Mouse (Mus musculus) lung, embryonic 14.5 days (tissue): ENCODE results near the gene Glis3. TPM values are rescaled to one million over a fixed set of nuclear protein-coding genes. Genes with fewer than 3 reads are reported as not detected.

ENCODE experiments used
- ATAC-seq: fragments of 200-750 bp; cut with Nextera tagmentation; 2 replicates; pipeline ENCODE4 v1.8.0; 2017; ENCODE audit warnings: mild to moderate bottlenecking, moderate TSS enrichment, moderate library complexity; ENCODE audit not compliant: insufficient read depth
- DNase-seq: peaks from one replicate; pipeline ENCODE4 v3.0.0-alpha.2; 2015
- H3K27ac ChIP-seq: fragments of 300-500 bp; sonication (generic); 2 replicates; pipeline ENCODE4 v1.5.1; 2014; ENCODE audit warnings: low read depth, mild to moderate bottlenecking, moderate library complexity
- H3K27me3 ChIP-seq: fragments of 300-500 bp; sonication (generic); 2 replicates; pipeline ENCODE4 v1.6.1; 2014; ENCODE audit warnings: low read length, control low read depth; ENCODE audit not compliant: insufficient read depth
- H3K36me3 ChIP-seq: fragments of 300-500 bp; sonication (generic); 2 replicates; pipeline ENCODE4 v1.6.1; 2014; ENCODE audit warnings: control low read depth; ENCODE audit not compliant: insufficient read depth
- H3K4me1 ChIP-seq: fragments of 300-500 bp; sonication (generic); 2 replicates; pipeline ENCODE4 v1.6.1; 2014; ENCODE audit warnings: antibody characterized with exemption, control low read depth; ENCODE audit not compliant: insufficient read depth
- H3K4me2 ChIP-seq: fragments of 300-500 bp; sonication (generic); 2 replicates; pipeline ENCODE4 v1.6.1; 2014; ENCODE audit warnings: mild to moderate bottlenecking
- H3K4me3 ChIP-seq: fragments of 300-500 bp; sonication (generic); 2 replicates; pipeline ENCODE4 v1.5.1; 2014; ENCODE audit warnings: low read depth, low read length
- H3K9ac ChIP-seq: fragments of 300-500 bp; sonication (generic); 2 replicates; pipeline ENCODE4 v1.6.1; 2014
- H3K9me3 ChIP-seq: fragments of 300-500 bp; sonication (generic); 2 replicates; pipeline ENCODE4 v1.6.1; 2016; ENCODE audit warnings: low read depth, low read length, control low read depth
- CTCF ChIP-seq: IDR thresholded peaks from 2 replicates; pipeline ENCODE4 v1.5.1; 2016; ENCODE audit warnings: antibody characterized with exemption, low read depth
- WGBS: fragments of 180-500 bp; shearing (Covaris S2); extraction: QIAGEN DNeasy Blood & Tissue Kit; methylation state at CpG from one replicate; pipeline ENCODE4 v1.1.7; 2014; 5-methylcytosine and 5-hydroxymethylcytosine counted together
- polyA plus RNA-seq: library from polyadenylated mRNA; unstranded; fragments of >200 nt; fragmentation: Nextera tagmentation; extraction: Ambion mirVana; gene quantifications from 2 replicates; pipeline ENCODE4 v1.2.1, GENCODE M21; 2014

The Glis3 gene
- polyA plus RNA-seq, 1 experiment from 2014 or later: 4.7 TPM

GRCm38 (mm10) chr19:28300226-28300625, 379.7 kb downstream of the Glis3 start:
- WGBS: 72% methylated on average over 8 of the region's 8 CpGs
- DNase-seq: no peak
- no peak overlapping the region for H3K9ac ChIP-seq
- H3K4me1 ChIP-seq: no peaks in the 10 kb centered on the region
- no peak overlapping the region for H3K4me2 ChIP-seq
- H3K27me3 ChIP-seq: no peaks in the 10 kb centered on the region
- no peak overlapping the region for H3K27ac ChIP-seq
- TF ChIP-seq CTCF: no peak
- no peak overlapping the region for H3K4me3 ChIP-seq
- H3K9me3 ChIP-seq: no peaks in the 10 kb centered on the region
- no peaks in the 10 kb centered on the region for H3K36me3 ChIP-seq
- no peak for ATAC-seq

GRCm38 (mm10) chr19:28299211-28299775, 380.6 kb downstream of the Glis3 start:
- TF ChIP-seq CTCF: no peak
- Histone ChIP-seq H3K4me3 (no peak overlapping the region), H3K36me3 (no peaks in the 10 kb centered on the region), H3K4me2 (no peak overlapping the region), H3K27me3 (no peaks in the 10 kb centered on the region), H3K4me1 (no peaks in the 10 kb centered on the region), H3K9me3 (no peaks in the 10 kb centered on the region), H3K27ac (no peak overlapping the region), H3K9ac (no peak overlapping the region)
- ATAC-seq (no peak; the same call in 1 of the 2 replicates), DNase-seq (peak; percentile 13)
- 42% methylated on average over 11 of the region's 11 CpGs for WGBS

- 36% methylated on average over 9 of the region's 9 CpGs for WGBS
These were observed 381.2 kb downstream of the Glis3 start for GRCm38 (mm10) chr19:28298669-28299068.

GRCm38 (mm10) chr19:28291596-28291995, 388.3 kb downstream of the Glis3 start:
- Histone ChIP-seq H3K27me3 (no peaks in the 10 kb centered on the region), H3K4me2 (no peak overlapping the region), H3K27ac (no peak overlapping the region), H3K4me3 (no peak overlapping the region), H3K36me3 (no peaks in the 10 kb centered on the region), H3K9me3 (no peaks in the 10 kb centered on the region), H3K4me1 (no peaks in the 10 kb centered on the region), H3K9ac (no peak overlapping the region)
- TF ChIP-seq CTCF: no peak
- DNase-seq (no peak), ATAC-seq (no peak)
- 66% methylated on average over 4 of the region's 4 CpGs for WGBS

More at GRCm38 (mm10) chr19:28298669-28299068, 381.2 kb downstream of the Glis3 start:
- Histone ChIP-seq H3K27me3 (no peaks in the 10 kb centered on the region), H3K36me3 (no peaks in the 10 kb centered on the region), H3K9ac (no peak overlapping the region), H3K4me2 (no peak overlapping the region), H3K27ac (no peak overlapping the region), H3K9me3 (no peaks in the 10 kb centered on the region), H3K4me3 (no peak overlapping the region), H3K4me1 (no peaks in the 10 kb centered on the region)
- DNase-seq: peak; percentile 3
- TF ChIP-seq CTCF: 0 out of 2 replicates have a peak, but pooled peaks have one; percentile 2
- no peak; the same call in 1 of the 2 replicates for ATAC-seq

GRCm38 (mm10) chr19:28289457-28289856, 390.4 kb downstream of the Glis3 start:
- WGBS: 64% methylated on average over 4 of the region's 4 CpGs
- H3K27ac ChIP-seq: no peak overlapping the region
- no peak for TF ChIP-seq CTCF
- H3K36me3 ChIP-seq: no peaks in the 10 kb centered on the region
- ATAC-seq: no peak
- no peaks in the 10 kb centered on the region for H3K4me1 ChIP-seq
- DNase-seq: no peak
- H3K4me2 ChIP-seq: no peak overlapping the region
- no peak overlapping the region for H3K9ac ChIP-seq
- no peak overlapping the region for H3K4me3 ChIP-seq
- H3K9me3 ChIP-seq: no peaks in the 10 kb centered on the region
- no peaks in the 10 kb centered on the region for H3K27me3 ChIP-seq

- H3K4me3 ChIP-seq: no peak overlapping the region
- DNase-seq (no peak), ATAC-seq (no peak)
- WGBS: 34% methylated on average over 2 of the region's 2 CpGs
- H3K9ac ChIP-seq: no peak overlapping the region
- no peaks in the 10 kb centered on the region for H3K9me3 ChIP-seq
- no peaks in the 10 kb centered on the region for H3K4me1 ChIP-seq
- H3K36me3 ChIP-seq: no peaks in the 10 kb centered on the region
- H3K27ac ChIP-seq: no peak overlapping the region
- no peaks in the 10 kb centered on the region for H3K27me3 ChIP-seq
- TF ChIP-seq CTCF: no peak
- H3K4me2 ChIP-seq: no peak overlapping the region
These were observed 392.4 kb downstream of the Glis3 start for GRCm38 (mm10) chr19:28287431-28287830.

- Histone ChIP-seq H3K27me3 (no peaks in the 10 kb centered on the region), H3K4me3 (no peak overlapping the region), H3K9ac (no peak overlapping the region), H3K36me3 (no peaks in the 10 kb centered on the region), H3K4me2 (no peak overlapping the region), H3K4me1 (no peaks in the 10 kb centered on the region), H3K9me3 (no peaks in the 10 kb centered on the region), H3K27ac (no peak overlapping the region)
- TF ChIP-seq CTCF: no peak
- no peak for DNase-seq
- ATAC-seq: no peak
- WGBS: 84% methylated on average over 7 of the region's 7 CpGs
These were observed 395.7 kb downstream of the Glis3 start for GRCm38 (mm10) chr19:28284098-28284569.
